Mouse (Mus musculus) limb, embryonic 14.5 days (tissue): Measurements from ENCODE around the gene Khdrbs2. TPM values are rescaled to one million over a fixed set of nuclear protein-coding genes. Genes with fewer than 3 reads are reported as not detected.
A peak's percentile ranks its signal among the peaks of the same experiment; 100 is the strongest.

Source experiments
- ATAC-seq: fragments of 200-750 bp; cut with Nextera tagmentation; 2 replicates; pipeline ENCODE4 v1.8.0; 2017; ENCODE audit warnings: low read depth, moderate number of reproducible peaks, moderate TSS enrichment; ENCODE audit not compliant: low FRiP score
- DNase-seq: peaks from one replicate; pipeline ENCODE4 v3.0.0-alpha.2; 2015; ENCODE audit warnings: low spot score
- H3K27ac ChIP-seq: fragments of 300-500 bp; sonication (generic); replicated peaks from 2 replicates; pipeline ENCODE4 v1.5.1; 2014; ENCODE audit warnings: low read depth, mild to moderate bottlenecking, low read length, moderate library complexity, mixed read lengths
- H3K27me3 ChIP-seq: fragments of 300-500 bp; sonication (generic); 2 replicates; pipeline ENCODE4 v1.6.1; 2014; ENCODE audit warnings: low read length, mixed read lengths; ENCODE audit not compliant: control insufficient read depth, insufficient read depth
- H3K36me3 ChIP-seq: fragments of 300-500 bp; sonication (generic); 2 replicates; pipeline ENCODE4 v1.6.1; 2014; ENCODE audit warnings: mild to moderate bottlenecking, low read length, moderate library complexity, mixed read lengths; ENCODE audit not compliant: control insufficient read depth, insufficient read depth
- H3K4me1 ChIP-seq: fragments of 300-500 bp; sonication (generic); 2 replicates; pipeline ENCODE4 v1.6.1; 2014; ENCODE audit warnings: antibody characterized with exemption, low read length, mixed read lengths; ENCODE audit not compliant: control insufficient read depth, insufficient read depth
- H3K4me2 ChIP-seq: fragments of 300-500 bp; sonication (generic); replicated peaks from 2 replicates; pipeline ENCODE4 v1.6.1; 2014; ENCODE audit warnings: low read depth, mild to moderate bottlenecking, low read length, moderate library complexity; ENCODE audit not compliant: severe bottlenecking
- H3K4me3 ChIP-seq: fragments of 300-500 bp; sonication (generic); replicated peaks from 2 replicates; pipeline ENCODE4 v1.5.1; 2014; ENCODE audit warnings: low read length
- H3K9ac ChIP-seq: fragments of 300-500 bp; sonication (generic); 2 replicates; pipeline ENCODE4 v1.6.1; 2014; ENCODE audit warnings: mild to moderate bottlenecking, low read depth, low read length, moderate library complexity; ENCODE audit not compliant: severe bottlenecking
- H3K9me3 ChIP-seq: fragments of 300-500 bp; sonication (generic); 2 replicates; pipeline ENCODE4 v1.6.1; 2016; ENCODE audit warnings: low read length; ENCODE audit not compliant: control insufficient read depth
- POLR2A ChIP-seq: fragments of 200-500 bp; IDR thresholded peaks from 2 replicates; pipeline ENCODE4 v1.8.0; 2012; ENCODE audit warnings: inconsistent platforms, mild to moderate bottlenecking, moderate library complexity, borderline replicate concordance; ENCODE audit not compliant: insufficient read depth, insufficient read length; ENCODE audit errors: extremely low read depth
- WGBS: fragments of 180-500 bp; shearing (Covaris S2); extraction: QIAGEN DNeasy Blood & Tissue Kit; methylation state at CpG from one replicate; pipeline ENCODE4 v1.1.7; 2014; 5-methylcytosine and 5-hydroxymethylcytosine counted together
- polyA plus RNA-seq, 2 experiments: library from polyadenylated mRNA; depleted of rRNA in 1 of 2; stranded (reverse) in 1 of 2; unstranded in 1 of 2; fragments of >200 nt; fragmentation: Nextera tagmentation in 1 of 2; extraction: Ambion mirVana in 1 of 2; gene quantifications; 2 replicates each; pipeline versions ENCODE4 v1.2.1 to v1.2.3; 2012 to 2014

Gene Khdrbs2
- polyA plus RNA-seq, 2 experiments = 2.0 to 3.2 TPM

DNA sequence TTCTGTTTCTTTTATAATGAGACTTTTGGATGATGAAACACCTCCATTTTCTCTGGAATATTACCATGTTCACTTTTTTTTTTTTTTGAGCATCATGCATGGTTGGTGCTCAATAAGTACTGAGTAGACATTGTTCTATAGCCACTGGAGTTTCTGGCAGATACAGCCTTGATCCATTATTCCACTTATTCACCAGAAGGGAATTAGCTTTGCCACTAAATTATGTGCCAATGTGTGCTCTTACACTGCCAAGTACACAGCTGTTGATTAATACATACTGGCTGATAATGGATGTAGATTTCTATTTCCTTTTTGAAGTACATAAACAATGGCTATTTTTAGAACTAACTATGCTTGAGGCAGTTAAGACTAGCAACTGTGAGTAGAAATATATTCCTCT, 137.1 kb downstream of the Khdrbs2 start:
- H3K4me2 ChIP-seq = no peak overlapping the region
- H3K4me1 ChIP-seq = no peaks in the 10 kb centered on the region
- H3K9me3 ChIP-seq = no peaks in the 10 kb centered on the region

DNA sequence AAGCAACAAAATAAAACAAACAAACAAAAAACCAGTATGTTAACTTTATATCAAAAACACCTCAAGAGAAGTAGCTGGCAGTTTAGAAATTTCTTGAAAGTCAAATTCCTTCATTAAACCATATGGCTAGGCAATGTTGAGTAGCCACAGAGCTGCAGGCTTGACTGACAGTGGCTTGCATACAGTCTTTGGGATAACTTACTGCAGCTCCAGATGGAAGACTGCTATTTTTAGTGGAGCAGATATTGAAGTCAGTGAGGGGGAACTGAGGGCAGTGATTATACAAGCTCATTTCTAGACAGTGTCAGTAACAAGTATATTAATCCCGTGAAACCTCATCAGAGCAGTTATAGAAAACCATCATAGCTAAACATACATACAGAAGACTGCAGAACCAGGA, 166.6 kb downstream of the Khdrbs2 start:
- Histone ChIP-seq H3K27ac (no peak overlapping the region), H3K36me3 (no peaks in the 10 kb centered on the region), H3K4me1 (no peaks in the 10 kb centered on the region), H3K4me2 (no peak overlapping the region), H3K4me3 (no peak overlapping the region), H3K9ac (no peak overlapping the region), H3K9me3 (no peaks in the 10 kb centered on the region), H3K27me3 (no peaks in the 10 kb centered on the region)
- DNase-seq (no peak), ATAC-seq (no peak)
- no peak for TF ChIP-seq POLR2A
- WGBS = 89% methylated on average over 1 of the region's 1 CpGs

More for the DNA sequence above, 137.1 kb downstream of the Khdrbs2 start:
- Histone ChIP-seq H3K9ac (no peak overlapping the region), H3K27me3 (no peaks in the 10 kb centered on the region), H3K4me3 (no peak overlapping the region), H3K27ac (no peak overlapping the region), H3K36me3 (no peaks in the 10 kb centered on the region)
- no peak for TF ChIP-seq POLR2A
- ATAC-seq (no peak), DNase-seq (no peak)

DNA sequence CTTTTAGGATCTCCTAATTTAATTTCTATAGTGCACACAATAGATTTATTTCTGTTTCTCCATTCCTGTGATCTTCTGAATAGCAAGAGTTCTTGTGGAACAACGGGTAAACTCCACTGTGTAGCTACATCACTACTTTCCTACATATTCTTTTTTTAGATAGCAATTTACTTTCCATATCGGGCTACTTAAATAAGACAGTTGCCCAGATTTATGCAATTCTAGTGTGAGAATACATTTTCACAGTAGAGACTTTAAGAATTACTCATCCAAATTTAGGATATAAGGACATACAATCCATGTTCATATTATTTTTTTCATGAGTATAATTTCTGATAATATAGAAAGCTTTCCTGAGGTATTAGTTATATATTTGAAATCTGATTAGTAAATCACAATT, 175.0 kb downstream of the Khdrbs2 start:
- Histone ChIP-seq H3K4me1 (no peaks in the 10 kb centered on the region), H3K27ac (no peak overlapping the region), H3K9me3 (no peaks in the 10 kb centered on the region), H3K9ac (no peak overlapping the region), H3K27me3 (no peaks in the 10 kb centered on the region), H3K4me2 (no peak overlapping the region), H3K4me3 (no peak overlapping the region), H3K36me3 (no peaks in the 10 kb centered on the region)
- TF ChIP-seq POLR2A = no peak
- 86% methylated on average over 2 of the region's 2 CpGs for WGBS
- ATAC-seq (no peak), DNase-seq (no peak)

DNA sequence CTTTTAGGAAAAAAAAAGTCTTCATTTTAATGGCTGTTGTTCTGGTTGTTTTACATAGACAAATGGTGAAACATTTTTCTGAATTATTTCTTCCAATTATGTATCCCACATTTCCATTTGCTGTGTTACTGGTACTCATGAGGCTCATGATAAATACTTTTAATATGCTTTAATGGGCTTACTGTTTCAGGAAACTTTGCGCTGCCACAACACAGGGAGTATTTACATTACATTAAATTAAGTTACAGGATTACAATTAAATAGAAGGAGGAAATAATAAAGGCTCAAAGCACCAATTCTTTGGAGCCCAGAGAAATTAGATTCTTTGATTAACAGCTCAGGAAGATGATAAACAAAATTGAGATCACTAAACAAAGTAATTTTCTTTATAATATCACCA, 179.6 kb downstream of the Khdrbs2 start:
- Histone ChIP-seq H3K9ac (no peak overlapping the region), H3K27me3 (no peaks in the 10 kb centered on the region), H3K4me2 (no peak overlapping the region), H3K27ac (no peak overlapping the region), H3K4me3 (no peak overlapping the region), H3K36me3 (no peaks in the 10 kb centered on the region), H3K4me1 (no peaks in the 10 kb centered on the region), H3K9me3 (no peaks in the 10 kb centered on the region)
- WGBS = 75% methylated on average over 1 of the region's 1 CpGs
- no peak for DNase-seq
- ATAC-seq = no peak
- TF ChIP-seq POLR2A = no peak

DNA sequence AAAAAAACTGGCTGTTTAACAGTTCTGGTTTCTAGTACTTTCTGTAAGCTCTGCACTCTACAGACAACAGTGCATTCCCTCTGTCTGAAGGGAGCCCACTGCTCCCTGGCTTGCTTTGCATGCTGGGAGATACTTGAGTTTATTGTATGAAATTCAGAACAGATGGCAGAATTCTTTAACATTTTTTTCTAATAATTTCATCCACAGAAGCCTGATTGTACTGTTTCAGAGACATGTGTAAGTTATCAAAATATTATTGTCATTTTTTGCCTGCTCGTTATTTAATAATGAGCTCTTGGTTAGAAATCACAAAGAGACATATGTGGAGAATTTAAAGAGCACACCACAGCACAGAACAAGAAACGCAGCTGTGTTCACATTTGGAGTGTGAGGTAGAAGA, 191.0 kb downstream of the Khdrbs2 start:
- Histone ChIP-seq H3K9ac (no peak overlapping the region), H3K4me1 (no peaks in the 10 kb centered on the region), H3K9me3 (no peaks in the 10 kb centered on the region), H3K4me3 (no peak overlapping the region), H3K27me3 (no peaks in the 10 kb centered on the region), H3K36me3 (no peaks in the 10 kb centered on the region), H3K27ac (no peak overlapping the region), H3K4me2 (no peak overlapping the region)
- TF ChIP-seq POLR2A = no peak
- 26% methylated on average over 2 of the region's 2 CpGs for WGBS
- ATAC-seq (peak; percentile 79), DNase-seq (peak; percentile 47)

DNA sequence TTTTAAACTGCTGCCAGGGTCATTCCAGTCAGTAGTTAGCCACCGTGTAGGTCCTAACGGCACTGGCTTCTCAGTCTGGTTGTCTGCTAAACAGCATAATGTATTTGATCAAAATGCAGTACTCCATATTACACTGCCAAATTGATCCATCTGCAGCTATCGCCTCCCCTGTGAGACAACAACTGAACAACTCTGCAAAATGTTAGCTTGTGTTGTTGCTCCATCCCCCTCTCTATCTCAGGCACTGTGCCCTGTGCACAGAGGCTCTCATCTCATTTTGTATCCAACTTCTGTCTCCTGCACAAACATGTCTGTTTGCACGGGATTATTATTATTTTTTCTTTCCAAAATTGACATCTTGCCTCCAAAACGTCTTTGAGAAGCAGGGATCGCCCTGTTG, 225.0 kb downstream of the Khdrbs2 start:
- TF ChIP-seq POLR2A = no peak
- Histone ChIP-seq H3K36me3 (no peaks in the 10 kb centered on the region), H3K27ac (no peak overlapping the region), H3K9me3 (no peaks in the 10 kb centered on the region), H3K27me3 (no peaks in the 10 kb centered on the region), H3K4me3 (no peak overlapping the region), H3K4me1 (no peaks in the 10 kb centered on the region), H3K9ac (no peak overlapping the region), H3K4me2 (no peak overlapping the region)
- ATAC-seq (no peak), DNase-seq (no peak)
- WGBS = 79% methylated on average over 6 of the region's 6 CpGs
